Mouse (Mus musculus) activated CD4-positive, CD25-positive, alpha-beta regulatory T cell, adult 4 months (primary cell): Measurements from ENCODE around the gene Abca4. TPM values are rescaled to one million over a fixed set of nuclear protein-coding genes. Genes with fewer than 3 reads are reported as not detected.
"Not testable (repeated sequence)": the region's sequence is repeated elsewhere in the genome, so short reads cannot be mapped to it uniquely, and the experiment has no call there.

Experiments used
- ATAC-seq: one replicate; pipeline ENCODE4 v1.8.0; 2017
- polyA plus RNA-seq, 2 experiments: library from polyadenylated mRNA; unstranded; fragments of 100-300 nt; shearing (Covaris generic); gene quantifications; one replicate each; pipeline ENCODE4 v1.2.1; 2017

Gene Abca4
- polyA plus RNA-seq, 2 experiments from 2014 or later, result not detected

DNA sequence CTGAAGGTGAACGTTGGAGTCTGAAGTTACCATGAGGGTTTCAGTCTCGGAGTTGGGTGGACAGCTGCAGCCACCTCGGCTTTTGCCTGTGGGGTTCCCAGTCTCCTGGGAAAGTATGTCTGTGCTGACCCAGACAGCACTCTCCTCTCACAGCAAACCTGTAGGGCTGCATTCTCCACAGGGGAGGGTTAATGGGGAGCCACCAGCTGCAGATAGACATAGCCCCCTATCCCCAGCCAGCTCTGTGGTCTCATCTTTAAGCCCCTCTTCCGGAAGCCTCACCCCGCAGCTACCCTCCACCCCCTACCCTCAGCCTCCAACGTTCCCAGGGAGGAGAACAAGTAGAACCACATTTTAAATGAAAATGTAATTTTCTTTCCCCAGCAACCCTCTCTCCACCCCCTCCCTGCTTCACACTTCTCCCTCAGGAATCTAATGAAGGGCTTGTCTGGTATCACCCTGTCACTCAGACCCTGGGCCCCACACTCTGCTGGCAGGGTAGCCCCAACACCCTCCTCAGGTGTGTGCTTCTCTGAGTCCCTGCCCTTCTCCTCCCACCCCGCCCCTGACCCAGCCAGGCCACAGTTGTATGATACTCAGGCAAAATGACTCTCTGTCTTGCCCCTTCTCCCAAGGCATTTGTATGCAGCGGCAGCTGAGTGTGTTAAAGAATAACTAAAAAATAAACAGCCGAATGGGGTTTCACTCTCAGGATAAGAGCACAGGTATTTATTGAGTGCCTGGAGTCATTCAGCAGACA, 14.4 kb downstream of the Abca4 start:
- no peak for ATAC-seq

DNA sequence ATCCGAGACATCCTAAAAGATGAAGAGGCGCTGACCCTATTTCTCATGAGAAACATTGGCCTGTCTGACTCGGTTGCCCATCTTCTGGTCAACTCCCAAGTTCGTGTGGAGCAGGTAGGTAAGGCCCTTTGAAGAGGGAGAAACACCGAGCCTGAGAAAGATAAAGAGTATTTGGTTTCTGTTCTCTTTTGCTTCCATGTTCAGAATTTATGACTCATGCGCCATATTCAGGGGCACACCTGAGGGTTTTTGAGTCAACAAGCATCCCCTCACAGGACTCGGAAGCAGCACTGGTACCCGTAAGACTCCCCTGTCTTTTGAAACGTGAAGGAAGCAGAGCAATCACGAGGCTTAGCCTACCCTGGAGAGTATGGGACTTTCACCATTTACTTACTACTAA, 18.3 kb downstream of the Abca4 start:
- no peak for ATAC-seq

DNA sequence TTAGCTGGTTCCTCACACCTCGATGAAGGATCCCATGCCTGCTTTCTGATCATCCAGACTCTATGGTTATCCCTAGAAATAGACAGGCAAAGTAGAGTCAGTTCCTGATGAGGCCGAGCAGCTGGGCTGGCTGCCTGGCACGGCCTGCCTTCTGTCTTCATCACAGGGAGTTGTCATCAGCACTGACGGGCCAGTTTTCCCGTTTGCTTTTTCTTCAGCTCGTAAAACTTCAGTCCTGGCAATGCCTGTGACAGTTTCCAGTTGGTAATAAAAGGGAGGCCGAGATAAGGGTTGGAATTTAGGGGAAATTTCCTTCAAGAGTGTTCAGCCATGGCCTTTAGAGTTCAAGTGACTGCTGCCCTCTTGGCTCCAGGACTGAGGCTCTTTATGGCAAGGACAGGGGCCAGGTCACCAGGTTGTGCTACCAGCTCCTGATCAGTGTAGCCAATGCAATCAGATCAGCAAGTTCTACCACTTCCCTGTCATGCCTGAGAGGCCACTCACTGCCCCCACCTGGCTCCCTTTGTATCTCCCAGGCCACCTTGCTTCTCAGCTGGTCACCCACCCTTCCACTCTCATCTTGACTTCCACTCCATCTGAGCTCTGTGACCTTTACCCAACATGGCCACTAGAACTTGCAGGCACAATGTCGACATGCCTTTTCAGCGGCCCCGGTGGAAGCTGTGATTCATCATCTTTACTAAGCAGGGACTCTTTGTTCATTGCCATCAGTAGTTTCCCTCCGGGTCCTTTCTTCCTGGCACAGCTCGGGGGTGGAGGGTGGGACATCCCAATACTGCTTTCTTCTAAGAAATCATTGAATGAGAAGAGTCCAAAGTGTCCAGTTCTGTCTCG, 20.5 kb downstream of the Abca4 start:
- ATAC-seq, result no peak

DNA sequence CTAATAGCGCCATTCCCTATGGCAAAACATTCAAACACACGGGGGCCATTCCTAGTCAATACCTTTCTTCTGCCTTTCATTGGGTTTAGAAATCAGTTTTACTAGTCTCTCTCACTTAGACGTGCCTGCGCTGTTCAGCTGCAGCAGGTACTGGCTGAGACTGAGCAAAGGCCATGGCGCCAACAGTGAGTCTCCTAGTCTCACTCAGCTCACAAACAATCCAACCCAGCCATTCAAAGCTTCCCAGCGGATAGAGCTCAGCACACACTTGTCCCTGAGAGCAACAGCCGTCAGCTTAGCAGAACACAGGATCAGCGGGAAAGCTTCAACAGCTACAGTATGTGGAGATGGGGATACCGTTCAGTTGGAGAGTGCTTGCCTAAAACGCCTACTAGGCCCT, 27.5 kb downstream of the Abca4 start:
- no peak for ATAC-seq

DNA sequence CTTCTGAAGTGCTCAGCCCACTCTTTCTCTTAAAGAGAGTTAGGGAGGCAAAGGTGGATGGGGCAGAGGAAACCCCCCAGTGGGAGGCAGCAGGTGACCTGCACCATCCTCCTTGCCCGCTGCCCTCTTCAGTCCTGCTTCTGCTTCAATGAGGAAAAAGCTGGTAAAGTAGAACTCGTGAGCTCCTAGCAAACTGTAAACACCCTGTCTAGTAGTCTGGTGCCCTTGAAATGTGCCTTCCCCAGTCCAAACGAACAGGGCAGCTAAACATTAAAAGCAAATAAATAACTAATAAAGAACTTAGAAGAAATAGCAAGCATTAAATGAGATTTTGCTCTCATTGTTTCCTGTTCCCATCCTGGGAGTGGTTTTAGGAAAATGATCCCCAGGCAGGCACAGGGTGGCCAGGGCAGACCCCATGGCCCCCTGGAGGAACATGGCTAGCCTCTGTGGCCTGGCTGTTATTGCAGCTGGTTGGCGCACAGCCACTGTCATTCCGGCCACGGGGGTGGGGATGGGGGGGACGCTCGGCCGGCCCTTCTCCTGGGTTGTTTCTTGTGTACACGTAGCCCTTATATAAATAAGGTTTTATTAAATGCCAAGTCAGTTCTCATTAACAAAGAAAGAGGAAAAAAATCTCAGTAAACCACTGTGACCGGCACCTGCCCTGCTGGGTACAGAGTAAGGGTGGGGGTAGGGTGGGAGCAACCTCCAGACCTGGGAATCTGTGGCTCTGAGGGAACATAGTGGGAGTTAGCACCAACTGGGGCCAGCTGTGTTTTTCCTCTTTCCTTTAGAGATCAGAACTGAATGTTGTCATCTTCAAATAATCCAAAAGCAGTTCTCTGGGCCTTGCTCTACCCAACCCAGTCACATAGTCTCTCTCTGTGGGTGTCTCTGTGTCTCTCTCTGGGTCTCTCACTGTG, 28.7 kb downstream of the Abca4 start:
- ATAC-seq, result no peak

DNA sequence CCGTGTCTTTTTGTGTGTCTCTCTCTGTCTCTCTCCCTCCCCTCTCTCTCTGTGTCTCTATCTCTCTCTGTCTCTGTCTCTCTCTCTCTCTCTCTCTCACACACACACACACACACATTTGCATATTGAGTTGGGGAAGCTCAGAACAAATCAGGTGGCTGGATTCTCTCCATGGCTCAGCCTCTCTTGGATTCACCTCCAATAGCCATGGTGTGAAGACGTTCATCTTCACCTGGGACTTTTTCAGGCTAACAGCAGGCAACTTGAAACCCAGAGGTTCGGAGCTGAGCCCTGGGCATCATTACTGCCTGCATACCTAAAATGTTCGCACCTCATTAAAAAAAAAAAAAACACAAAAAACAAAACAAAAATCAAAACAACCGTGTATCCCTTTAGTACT, 29.4 kb downstream of the Abca4 start:
- ATAC-seq, result no peak

DNA sequence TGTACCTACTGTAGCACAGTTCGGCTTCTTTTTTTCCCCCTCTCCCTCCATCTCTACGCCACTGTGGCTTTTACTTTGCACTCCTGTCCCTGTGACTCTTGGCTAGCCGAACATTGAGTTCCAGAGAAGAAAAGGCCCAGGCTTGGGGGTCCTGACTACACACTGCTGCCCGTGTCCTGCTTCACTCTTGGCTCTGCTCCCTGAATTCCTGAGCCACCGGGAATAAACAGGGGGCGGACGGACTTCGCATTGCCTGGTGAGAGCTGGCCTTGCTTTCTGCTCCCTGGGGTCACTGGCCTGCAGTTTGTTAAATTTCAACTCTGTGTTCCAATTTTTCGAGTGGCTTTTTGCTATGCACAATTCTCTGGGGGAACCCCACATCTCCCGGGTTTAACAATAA, 30.1 kb downstream of the Abca4 start:
- no peak for ATAC-seq

DNA sequence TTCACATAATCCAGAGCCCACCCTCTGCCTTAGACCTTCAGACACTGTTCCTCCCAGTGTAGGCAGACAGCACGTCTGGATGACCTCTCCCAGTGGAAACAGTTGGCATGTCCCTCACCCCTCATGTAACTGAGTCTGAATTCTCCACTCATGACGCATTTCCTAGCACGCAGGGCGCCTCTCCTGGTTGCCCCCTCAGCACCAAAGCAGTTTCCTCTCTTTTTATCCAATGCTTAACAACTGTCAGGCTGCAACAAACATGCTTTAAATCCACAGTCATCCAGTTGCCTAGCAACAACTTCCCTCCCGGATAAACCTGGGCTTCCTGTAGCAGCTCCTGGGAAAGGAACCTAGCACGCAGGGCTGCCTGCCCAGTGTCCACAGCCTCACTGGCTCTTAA, 33.9 kb downstream of the Abca4 start:
- no peak for ATAC-seq

DNA sequence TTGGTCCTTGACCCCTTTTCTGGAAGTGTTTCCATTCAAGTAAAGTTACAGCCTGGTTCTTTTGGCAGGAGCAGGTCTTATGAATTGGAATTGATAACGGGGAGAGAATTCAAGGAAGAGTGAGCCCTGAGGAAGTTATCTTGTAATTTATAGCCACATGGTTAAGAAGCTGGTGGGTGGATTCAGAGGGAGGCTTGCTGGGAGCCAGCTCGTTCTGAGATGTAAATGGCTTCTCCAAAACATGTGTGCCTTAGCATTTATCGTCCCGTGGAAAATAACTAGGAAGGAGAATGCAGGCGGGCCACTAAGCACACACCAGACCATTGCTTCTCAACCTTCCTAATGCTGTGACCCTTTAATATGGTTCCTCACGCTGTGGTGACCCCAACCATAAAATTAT, 34.9 kb downstream of the Abca4 start:
- ATAC-seq, result no peak

DNA sequence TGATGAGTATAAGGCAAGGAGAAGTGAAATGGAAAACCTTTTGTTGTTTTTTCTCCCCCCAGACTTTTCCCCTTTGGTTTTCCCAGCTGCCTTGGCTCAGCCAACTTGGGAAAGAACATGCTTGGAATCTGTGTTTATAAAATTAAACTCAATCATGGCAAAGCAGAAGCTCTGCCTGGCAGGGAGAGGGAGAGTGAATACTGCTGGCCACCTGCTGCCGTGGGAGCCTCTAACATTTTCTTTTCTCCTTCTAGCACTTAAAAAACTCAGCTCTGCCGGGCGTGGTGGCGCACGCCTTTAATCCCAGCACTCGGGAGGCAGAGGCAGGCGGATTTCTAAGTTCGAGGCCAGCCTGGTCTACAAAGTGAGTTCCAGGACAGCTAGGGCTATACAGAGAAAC, 37.4 kb downstream of the Abca4 start:
- not testable (repeated sequence) for ATAC-seq

DNA sequence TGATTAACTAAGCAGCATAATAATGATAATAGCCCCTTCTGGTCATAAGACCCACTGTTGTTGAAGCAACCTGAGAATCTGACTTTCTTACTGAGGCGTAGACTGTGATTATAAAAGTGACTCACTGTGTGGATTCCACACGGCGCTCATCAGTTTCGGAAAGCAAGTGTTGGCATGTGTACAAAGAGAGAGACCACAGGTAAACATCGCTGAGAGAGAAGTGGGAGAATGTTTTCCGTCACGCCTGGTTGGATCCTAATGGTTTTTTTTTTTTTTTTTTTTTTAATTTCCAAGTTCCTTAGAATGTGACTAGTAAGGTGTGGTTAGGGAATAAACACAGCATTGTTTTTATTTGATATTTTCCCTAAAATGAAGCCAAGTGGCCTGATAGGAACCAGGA, 38.1 kb downstream of the Abca4 start:
- ATAC-seq, result no peak

DNA sequence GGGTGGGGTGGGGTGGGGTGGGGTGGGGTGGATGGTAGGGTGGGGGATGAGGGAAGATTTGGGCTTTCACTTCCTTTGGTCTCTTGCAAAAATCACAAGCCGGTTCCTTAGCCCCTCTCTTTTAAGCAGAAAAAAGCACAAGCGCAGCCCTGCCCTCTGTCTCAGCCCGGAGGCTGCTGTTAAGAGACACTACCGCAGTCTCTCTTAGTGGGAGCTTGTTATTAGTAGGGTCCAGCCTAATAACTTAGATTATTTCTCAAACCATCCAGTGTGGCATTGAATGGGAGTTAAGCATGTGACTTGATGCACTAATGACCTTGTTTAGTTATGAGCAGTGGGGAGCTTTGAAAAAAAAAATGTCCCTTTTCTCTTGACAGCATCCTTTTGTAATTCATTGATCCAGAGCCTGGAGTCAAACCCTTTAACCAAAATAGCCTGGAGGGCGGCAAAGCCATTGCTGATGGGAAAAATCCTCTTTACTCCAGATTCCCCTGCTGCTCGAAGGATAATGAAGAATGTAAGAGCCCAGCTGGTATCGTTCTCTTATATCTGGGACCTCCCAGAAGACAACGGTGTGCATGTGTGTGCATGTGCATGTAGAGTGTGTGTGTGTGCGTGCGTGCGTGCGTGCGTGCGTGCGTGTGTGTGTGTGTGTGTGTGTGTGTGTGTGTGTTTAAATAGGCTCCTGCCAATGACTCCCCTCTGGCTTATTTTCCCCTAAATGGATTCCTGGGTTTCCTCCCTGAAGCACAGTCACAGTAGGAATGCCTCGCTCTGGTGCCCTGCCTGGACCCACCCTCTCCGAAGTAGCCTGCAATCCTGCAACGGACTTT, 41.1 kb downstream of the Abca4 start:
- ATAC-seq, result no peak

DNA sequence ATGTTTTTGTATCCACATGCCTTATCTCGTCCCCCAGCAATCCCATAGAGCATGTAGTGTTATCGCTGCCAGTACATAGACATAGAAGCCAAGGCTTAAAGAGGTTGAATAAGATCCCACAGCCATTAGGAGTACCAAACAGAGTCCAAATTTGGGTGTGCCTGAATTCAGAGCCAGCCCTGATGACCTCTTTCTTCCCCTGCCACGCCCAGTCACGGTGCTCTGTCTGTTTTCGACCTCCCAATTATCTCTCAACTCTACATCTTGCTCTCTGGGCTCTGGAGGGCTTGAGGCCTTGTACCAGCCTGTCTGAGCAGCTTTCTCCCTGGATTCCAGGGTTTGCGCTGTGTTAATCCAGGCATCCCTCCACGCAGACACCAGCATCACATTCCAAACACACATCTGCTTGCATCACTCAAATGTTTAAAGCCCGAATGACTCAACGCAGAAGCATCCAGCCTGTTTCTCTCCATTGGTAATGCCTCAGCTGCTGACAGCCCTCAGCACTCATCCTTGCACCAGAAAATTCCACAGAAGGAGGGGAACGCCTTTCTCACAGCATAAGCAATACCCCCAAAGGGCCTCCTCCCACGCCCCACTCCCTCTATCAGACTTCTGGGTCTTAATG, 43.9 kb downstream of the Abca4 start:
- no peak for ATAC-seq

DNA sequence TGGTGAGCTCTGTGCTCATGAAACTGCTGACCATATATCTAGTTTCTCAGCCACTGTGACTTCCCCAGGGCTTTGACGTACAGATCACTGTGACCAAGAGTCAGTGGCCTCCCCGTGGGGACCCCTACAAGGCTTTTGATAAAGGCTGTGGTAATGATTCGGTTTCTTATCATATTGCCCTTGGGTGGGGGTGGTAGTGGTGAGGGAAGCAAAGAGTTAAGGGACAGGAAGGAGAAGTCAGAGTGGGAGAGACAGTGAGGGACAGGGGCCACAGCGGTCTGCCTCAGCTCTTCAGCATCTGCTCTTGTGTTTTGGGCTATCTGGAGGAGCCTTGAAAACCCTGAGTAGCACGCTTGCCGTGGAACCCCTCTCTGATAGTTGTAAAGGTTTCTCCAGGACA, 46.1 kb downstream of the Abca4 start:
- no peak for ATAC-seq

DNA sequence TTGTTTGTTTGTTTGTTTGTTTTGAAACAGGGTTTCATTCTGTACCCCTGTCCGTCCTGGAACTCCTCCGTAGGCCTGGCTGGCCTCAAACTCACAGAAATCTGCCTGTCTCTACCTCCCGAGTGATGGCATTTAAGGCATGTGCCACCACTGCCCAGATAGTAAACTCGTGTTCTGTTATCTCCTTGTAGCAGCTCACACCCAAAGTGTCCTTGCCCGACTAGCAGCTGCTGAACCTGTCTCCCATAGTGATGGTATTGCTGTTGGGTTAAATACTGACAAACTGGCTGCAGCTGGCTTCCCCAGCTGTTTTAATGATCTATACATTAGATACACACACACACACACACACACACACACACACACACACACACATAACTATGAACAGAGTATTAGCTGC, 55.5 kb downstream of the Abca4 start:
- no peak for ATAC-seq

DNA sequence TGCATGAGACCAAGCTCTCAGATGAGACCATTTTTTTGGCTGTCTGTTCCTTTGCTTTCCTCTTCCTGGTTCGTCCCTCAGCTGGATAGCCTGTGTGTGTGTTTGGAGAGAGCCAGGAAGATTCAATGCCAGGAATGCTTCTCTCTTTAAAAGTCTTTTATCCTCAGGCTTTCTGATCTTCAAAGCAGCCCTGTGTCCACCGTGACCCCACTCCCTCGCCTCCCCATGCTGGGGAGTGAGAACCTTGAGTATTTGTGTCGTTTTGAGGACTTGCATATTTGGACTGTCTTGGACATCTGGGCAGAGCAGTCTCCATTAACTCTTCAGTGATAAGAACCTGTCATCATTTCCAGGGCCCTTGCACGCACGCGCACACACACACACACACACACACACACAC, 57.8 kb downstream of the Abca4 start:
- no peak for ATAC-seq

DNA sequence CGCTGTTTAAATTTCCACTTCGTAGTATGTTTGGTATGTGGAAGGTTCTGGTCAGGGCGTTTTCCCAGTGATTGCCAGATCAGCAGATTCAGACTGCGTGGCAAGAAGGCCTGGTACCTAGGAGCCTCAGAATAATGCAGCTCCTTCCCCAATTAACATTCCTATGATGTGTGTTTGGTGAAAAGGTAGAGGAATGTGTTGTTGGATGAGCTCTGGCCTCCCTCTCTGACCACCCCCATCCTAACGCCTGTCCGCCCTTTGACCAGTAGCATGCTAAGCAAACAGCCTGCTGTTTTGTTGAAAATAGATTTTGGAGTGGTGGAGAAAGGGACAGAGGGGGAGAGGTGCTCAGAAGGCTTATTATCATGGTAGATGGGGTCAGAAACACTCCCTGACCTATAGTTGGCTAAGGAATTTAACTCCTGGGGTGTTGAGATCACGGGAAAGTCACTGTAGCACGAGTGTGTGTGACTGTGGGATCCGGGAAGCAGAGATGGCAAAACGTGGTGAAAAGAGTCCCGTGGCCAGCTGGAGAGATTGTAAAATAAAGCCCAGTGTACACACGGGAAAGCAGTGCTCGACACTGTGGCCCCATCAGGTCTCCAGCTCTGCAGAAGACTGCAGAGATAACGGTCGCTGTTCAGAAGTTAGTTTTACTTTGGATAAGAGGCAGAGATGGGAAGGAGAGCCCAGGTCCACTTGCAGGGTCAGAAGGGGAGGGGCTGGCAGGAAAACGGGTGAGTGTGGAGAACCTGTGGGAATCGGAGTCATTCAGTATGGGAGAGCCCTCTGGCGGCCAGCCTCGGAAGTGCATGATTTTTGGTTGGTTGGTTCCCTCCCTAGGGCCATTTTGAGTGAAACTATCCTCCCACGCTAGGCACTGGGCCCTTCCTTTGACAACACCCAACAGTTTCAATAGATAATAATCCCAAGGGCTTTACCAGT, 59.9 kb downstream of the Abca4 start:
- no peak for ATAC-seq

DNA sequence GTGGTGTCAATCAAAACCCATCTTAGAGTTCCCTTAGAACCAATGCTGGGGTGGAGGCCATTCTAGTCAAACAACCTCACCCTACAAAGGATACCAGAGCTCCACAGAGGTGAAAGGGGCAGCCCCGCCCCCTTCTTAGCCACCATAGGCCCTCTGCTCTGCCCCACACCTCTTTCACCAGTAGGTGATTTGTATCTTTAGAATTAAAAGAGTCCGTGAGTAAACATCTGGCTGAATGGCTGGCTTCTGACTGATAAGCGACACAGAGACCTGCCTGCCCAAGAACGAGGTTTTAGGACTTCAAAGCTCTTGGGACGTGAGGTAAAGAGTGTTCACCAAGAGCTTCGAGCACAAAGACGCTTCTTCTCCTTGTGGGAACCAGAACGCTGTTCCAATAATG, 62.7 kb downstream of the Abca4 start:
- no peak for ATAC-seq

DNA sequence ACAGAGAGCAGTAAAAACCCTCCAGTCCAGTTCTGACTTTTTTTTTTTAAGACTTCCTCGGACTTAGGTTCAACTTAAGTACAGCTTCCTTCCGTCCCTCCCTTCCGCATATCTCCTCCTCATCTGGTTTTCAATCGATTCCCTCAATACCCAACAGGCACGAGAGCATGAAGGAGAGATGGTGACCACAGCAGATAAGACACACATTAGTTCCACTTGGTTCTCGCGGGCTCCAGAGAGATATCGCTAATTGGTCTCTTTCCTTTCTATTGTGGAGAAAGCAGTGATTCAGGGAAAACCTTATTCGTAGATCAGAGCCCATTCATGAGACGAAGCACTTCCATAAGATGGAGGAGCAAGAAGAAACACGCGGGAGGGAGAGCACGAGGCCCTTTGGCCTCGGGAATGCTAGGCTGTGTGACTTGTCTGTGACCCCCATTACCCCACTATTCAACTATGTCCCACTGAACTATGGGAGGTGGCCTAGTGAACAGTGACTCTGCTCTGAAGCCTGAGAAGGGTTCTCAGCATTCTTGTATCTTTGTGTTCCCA, 63.5 kb downstream of the Abca4 start:
- no peak for ATAC-seq

DNA sequence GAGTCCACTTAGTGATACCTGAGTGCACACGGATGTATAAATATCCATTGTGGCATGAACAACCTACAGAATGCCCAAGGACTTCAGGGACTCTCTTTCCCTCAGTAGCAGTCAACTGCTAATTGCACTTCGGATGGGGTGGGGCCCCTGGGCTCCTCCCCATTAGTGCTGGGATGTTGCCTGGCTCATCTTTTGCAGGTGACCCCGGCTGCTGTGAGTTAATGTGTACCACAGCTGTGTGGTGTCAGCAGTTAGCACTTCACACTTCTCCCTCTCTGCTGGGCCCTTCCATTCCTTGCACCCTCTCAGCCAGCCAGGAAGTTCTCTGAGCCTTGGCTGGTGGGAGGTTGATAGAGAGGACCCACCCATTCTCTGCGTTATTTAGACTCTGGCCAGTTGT, 65.2 kb downstream of the Abca4 start:
- no peak for ATAC-seq
